ENCODE assay signal across 11 mouse cellular contexts in the genomic region with DNA sequence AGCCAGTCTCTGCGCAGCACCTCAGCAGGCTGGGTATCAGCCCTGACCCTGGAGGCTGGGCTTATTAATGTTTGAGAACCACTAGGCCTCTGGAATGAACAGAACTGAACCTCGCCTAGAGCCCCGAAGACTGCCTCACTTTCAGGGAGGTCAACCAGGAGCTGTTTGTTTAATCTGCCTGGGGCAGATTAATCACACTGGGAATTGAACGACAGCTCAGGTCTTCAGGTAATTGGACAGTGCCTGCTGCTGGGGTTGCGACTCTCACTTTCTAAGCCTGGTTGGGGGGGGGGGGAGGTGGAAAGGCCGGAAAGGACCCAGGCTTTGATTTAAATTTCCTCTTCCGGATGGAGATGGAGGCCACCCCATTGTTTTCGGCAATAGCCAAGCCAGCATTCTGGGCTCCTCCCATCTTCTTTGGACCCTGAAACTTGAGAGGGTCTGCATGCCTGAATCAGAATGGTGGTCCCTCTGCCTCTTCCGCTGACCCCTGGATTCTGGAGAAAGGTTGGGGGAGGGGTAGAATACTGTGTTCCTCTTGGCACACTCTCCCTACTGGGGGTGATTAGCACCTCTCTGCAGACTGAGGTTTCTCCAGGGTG.
DNase-seq lines count a peak whose midpoint lies in the region; ATAC-seq and TF ChIP-seq lines count a peak whose summit lies in the region.
"Had no signal": no experiment of that assay in that cellular context is flagged by ENCODE, and none has a peak within 500 bp of the region (broad histone marks: within the 10 kb centered on the region; RNA-seq: fewer than 3 reads in every experiment).

No protein-coding gene starts in this region.

- no peak; the same call in 1 of the 2 replicates for ATAC-seq in kidney, embryonic 14.5 days (ENCODE audit: low FRiP score, low TSS enrichment)
- no peak for ATAC-seq in megakaryocyte, adult 5-6 weeks (ENCODE audit: poor library complexity, severe bottlenecking)

- no peaks in the 10 kb centered on the region for H3K9me3 ChIP-seq in kidney, embryonic 14.5 days (ENCODE audit: control insufficient read depth, low read length)
- H3K9me3 ChIP-seq in E14TG2a.4 (ENCODE audit: low read length) = no peaks in the 10 kb centered on the region
- no peaks in the 10 kb centered on the region for H3K9me3 ChIP-seq in limb, embryonic 10.5 days (replicated peaks)
- H3K9me3 ChIP-seq: G1E had no signal

- no peak overlapping the region for H3K9ac ChIP-seq in kidney, embryonic 14.5 days (ENCODE audit: low read depth, low read length)

- H3K4me2 ChIP-seq in kidney, embryonic 14.5 days (replicated peaks; ENCODE audit: low read depth, low read length) = no peak overlapping the region

- DNase-seq in kidney, postnatal 4 days = no peak
- peak; percentile 73 for DNase-seq in ES-CJ7 (ENCODE audit: low read depth, low spot score)
- DNase-seq in limb, embryonic 10.5 days (ENCODE audit: low spot score) = peak; percentile 56
- DNase-seq in adrenal gland, adult 2 months = no peak
- DNase-seq: heart, postnatal 4 days; left cerebral cortex, postnatal 4 days; thymus, postnatal 14 days had no signal

- TF ChIP-seq CTCF in E14TG2a.4 (conservative IDR thresholded peaks at IDR 0.05; ENCODE audit: low read length) = no peak

- H3K27me3 ChIP-seq in kidney, embryonic 14.5 days (ENCODE audit: control insufficient read depth, insufficient read depth, low read length) = no peaks in the 10 kb centered on the region
- no peaks in the 10 kb centered on the region for H3K27me3 ChIP-seq in E14TG2a.4 (ENCODE audit: insufficient read depth, low read length)
- no peaks in the 10 kb centered on the region for H3K27me3 ChIP-seq in limb, embryonic 10.5 days (ENCODE audit: low read depth, poor library complexity, severe bottlenecking)

- no peak overlapping the region for H3K4me3 ChIP-seq in kidney, embryonic 14.5 days (ENCODE audit: low read length)
- peak overlapping the region; percentile 59 for H3K4me3 ChIP-seq in E14TG2a.4 (replicated peaks; ENCODE audit: low read length)
- H3K4me3 ChIP-seq in limb, embryonic 10.5 days = peak overlapping the region; percentile 23; the same call in 1 of the 2 replicates

- H3K27ac ChIP-seq in kidney, embryonic 14.5 days (ENCODE audit: low read depth, low read length) = peak overlapping the region; percentile 43; the same call in 1 of the 2 replicates
- peak overlapping the region; percentile 84 for H3K27ac ChIP-seq in limb, embryonic 10.5 days

- H3K4me1 ChIP-seq in kidney, embryonic 14.5 days (ENCODE audit: control insufficient read depth, insufficient read depth, low read length) = peaks cover 53% of the 10 kb centered on the region
- H3K4me1 ChIP-seq in E14TG2a.4 (replicated peaks; ENCODE audit: low read depth, low read length) = peaks cover 100% of the 10 kb centered on the region
- H3K4me1 ChIP-seq in limb, embryonic 10.5 days = peaks cover 72% of the 10 kb centered on the region

- peaks cover 35% of the 10 kb centered on the region for H3K36me3 ChIP-seq in kidney, embryonic 14.5 days (ENCODE audit: control insufficient read depth, insufficient read depth, low read length)
- no peaks in the 10 kb centered on the region for H3K36me3 ChIP-seq in E14TG2a.4 (ENCODE audit: insufficient read depth, low read length)
- peaks cover 14% of the 10 kb centered on the region; the same call in 1 of the 2 replicates for H3K36me3 ChIP-seq in limb, embryonic 10.5 days
- H3K36me3 ChIP-seq: G1E had no signal

- WGBS in kidney, embryonic 14.5 days = 10% methylated on average over 9 of the region's 9 CpGs
- 7% methylated on average over 9 of the region's 9 CpGs for WGBS in limb, embryonic 10.5 days

Comparison
In these comparisons a context has a peak if more than half of its experiments do, and no peak if none do; other contexts are left out.
1. DNase-seq: peak in ES-CJ7 (single experiment) and limb, embryonic 10.5 days (single experiment); none in kidney, postnatal 4 days (0 of 2) and adrenal gland, adult 2 months (single experiment).